Mouse (Mus musculus): ENCODE data around the gene Arf4. TPM values are rescaled to one million over a fixed set of nuclear protein-coding genes. Genes with fewer than 3 reads are reported as not detected.

The Arf4 gene
- 100 to 1,000 TPM; 169 to 185 TPM for total RNA-seq (2021)
- long read RNA-seq, experiment 1, transcript Arf4-201 (6 exons, 2,165 nt) = major isoform, 218 of 223 reads
- long read RNA-seq, experiment 1, partial matches to known transcripts = 0 of 223 reads
- long read RNA-seq, experiment 1, other reads (novel, unspliced or antisense) = 4 of 223 reads
- long read RNA-seq, experiment 2, transcript Arf4-201 (6 exons, 2,165 nt) = major isoform, 203 of 211 reads
- long read RNA-seq, experiment 2, partial matches to known transcripts = 5 of 211 reads
- long read RNA-seq, experiment 2, other reads (novel, unspliced or antisense) = 2 of 211 reads

- peak; percentile 97 to 98 for DNase-seq (ENCODE audit: low spot score in 2 of 2)
Measured at GRCm38 (mm10) chr14:26637851-26638707, at the start of gene Arf4. Gene Arf4 (plus strand): TSS chr14:26638074.

GRCm38 (mm10) chr14:26591353-26591752 lies 46.5 kb upstream of the Arf4 start:
- no peak for DNase-seq (ENCODE audit: low spot score in 2 of 2)

- no peak for DNase-seq (ENCODE audit: low spot score in 2 of 2)
Measured at GRCm38 (mm10) chr14:26593281-26593895, 44.5 kb upstream of the Arf4 start.

- no peak for DNase-seq (ENCODE audit: low spot score in 2 of 2)
Measured at GRCm38 (mm10) chr14:26595167-26595566, 42.7 kb upstream of the Arf4 start.

- no peak for DNase-seq (ENCODE audit: low spot score in 2 of 2)
Measured at GRCm38 (mm10) chr14:26595695-26596365, 42.0 kb upstream of the Arf4 start.

GRCm38 (mm10) chr14:26605354-26605753 lies 32.5 kb upstream of the Arf4 start:
- DNase-seq (ENCODE audit: low spot score in 2 of 2) = no peak

- no peak for DNase-seq (ENCODE audit: low spot score in 2 of 2)
Measured at GRCm38 (mm10) chr14:26609674-26610073, 28.2 kb upstream of the Arf4 start.

- DNase-seq (ENCODE audit: low spot score in 2 of 2) = no peak
Measured at GRCm38 (mm10) chr14:26610689-26611088, 27.2 kb upstream of the Arf4 start.

GRCm38 (mm10) chr14:26625301-26625700 lies 12.6 kb upstream of the Arf4 start:
- DNase-seq (ENCODE audit: low spot score in 2 of 2) = no peak

- no peak for DNase-seq (ENCODE audit: low spot score in 2 of 2)
Measured at GRCm38 (mm10) chr14:26626605-26627140, 11.2 kb upstream of the Arf4 start.

GRCm38 (mm10) chr14:26637025-26637850 lies 636 bp upstream of the Arf4 start:
- DNase-seq (ENCODE audit: low spot score in 2 of 2) = peak; percentile 34 to 42

GRCm38 (mm10) chr14:26638708-26639084 lies 822 bp downstream of the Arf4 start:
- peak; percentile 32 to 62 for DNase-seq (ENCODE audit: low spot score in 2 of 2)

GRCm38 (mm10) chr14:26639251-26639650 lies 1.4 kb downstream of the Arf4 start:
- DNase-seq (ENCODE audit: low spot score in 2 of 2) = no peak

GRCm38 (mm10) chr14:26639961-26640360 lies 2.1 kb downstream of the Arf4 start:
- no peak for DNase-seq (ENCODE audit: low spot score in 2 of 2)

GRCm38 (mm10) chr14:26643006-26643624 lies 5.2 kb downstream of the Arf4 start:
- no peak for DNase-seq (ENCODE audit: low spot score in 2 of 2)

- peak in 1 of 2 experiments; percentile 10 for DNase-seq (ENCODE audit: low spot score in 2 of 2)
Measured at GRCm38 (mm10) chr14:26645989-26646650, 8.2 kb downstream of the Arf4 start.

- no peak for DNase-seq (ENCODE audit: low spot score in 2 of 2)
Measured at GRCm38 (mm10) chr14:26647811-26648210, 9.9 kb downstream of the Arf4 start.

- no peak for DNase-seq (ENCODE audit: low spot score in 2 of 2)
Measured at GRCm38 (mm10) chr14:26651901-26652300, 14.0 kb downstream of the Arf4 start.

GRCm38 (mm10) chr14:26658178-26658577 lies 20.3 kb downstream of the Arf4 start:
- no peak for DNase-seq (ENCODE audit: low spot score in 2 of 2)

Measured in gastrocnemius, postnatal 4 days (tissue).